Mouse (Mus musculus): ENCODE results near the gene Tshz2.
"Not testable (repeated sequence)": the region's sequence is repeated elsewhere in the genome, so short reads cannot be mapped to it uniquely, and the experiment has no call there.

Tshz2 gene

DNA sequence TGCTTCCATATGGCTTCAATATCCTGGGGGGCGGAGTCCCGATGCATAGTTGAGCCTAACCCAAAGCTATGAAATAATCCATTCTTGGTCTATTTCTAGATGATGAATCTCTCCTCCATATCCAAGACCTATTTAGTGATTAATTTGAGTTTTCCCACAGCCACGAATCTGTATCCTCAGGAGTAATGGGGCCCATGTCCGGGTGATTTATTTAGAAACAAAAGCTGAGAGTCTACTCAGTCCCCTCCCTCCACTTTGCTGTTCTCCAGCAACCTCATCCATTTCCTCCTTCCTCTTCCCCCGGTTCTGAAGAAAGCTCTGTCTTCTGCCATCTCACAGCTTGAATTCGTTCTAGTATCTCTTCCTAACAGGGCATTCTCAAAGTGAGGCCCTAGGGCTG, 125.3 kb downstream of the Tshz2 start:
- DNase-seq: no peak

DNA sequence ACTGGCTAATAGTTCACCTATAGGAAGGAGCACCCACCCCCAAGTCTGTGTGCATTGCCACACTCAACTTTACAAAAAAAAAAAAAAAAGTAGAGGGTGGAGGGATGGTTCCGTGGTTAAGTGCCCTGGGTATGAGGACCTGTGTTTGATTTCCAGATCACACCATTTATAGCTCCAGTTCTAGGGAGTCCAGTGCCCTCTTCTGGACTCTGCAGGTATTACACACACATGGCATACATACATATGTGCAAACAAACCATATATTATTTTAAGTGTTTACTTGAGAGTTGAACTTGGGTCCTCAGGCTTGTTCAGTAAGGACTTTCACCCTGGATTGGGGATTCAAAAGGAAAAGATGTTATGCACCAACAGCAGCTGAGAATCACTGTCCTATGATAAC, 127.3 kb downstream of the Tshz2 start:
- no peak for DNase-seq

DNA sequence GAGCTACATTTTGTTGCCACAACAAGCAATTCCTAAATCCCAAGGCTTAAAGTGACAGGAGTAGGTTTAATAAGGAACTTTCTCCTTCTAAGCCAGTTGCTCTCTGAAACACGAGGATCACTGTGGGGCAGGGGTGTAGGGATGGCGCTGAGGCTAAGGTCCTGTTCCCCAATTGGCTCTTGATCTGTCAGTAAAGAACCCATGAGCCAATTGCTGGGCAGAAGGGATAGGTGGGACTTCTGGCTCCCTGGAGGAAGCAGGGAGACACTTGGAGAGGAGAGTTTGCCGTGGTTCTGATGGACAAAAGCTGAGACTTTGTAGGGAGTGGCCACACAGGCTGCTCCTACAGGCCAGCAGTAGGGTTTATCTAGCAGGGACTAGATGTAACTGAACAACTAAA, 128.9 kb downstream of the Tshz2 start:
- no peak for DNase-seq

DNA sequence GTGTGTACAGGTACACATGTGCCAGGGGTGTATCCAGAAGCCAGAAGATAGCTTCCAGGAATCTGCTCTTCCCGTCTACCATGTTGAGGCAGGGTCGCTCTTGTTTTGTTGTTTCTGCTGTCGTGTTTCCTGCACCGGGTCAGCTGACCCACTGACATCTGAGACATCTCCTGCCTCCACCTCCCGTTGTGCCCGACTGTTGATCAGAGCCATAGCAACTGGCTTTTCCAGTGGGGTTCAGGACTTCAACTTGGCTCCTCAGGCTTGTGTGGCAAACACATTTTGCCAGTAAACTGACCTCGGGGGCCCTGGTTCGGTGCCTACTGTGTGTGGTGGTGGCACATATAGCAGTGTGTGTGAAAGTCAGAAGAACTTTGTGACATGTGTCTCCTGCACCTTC, 129.5 kb downstream of the Tshz2 start:
- no peak for DNase-seq

DNA sequence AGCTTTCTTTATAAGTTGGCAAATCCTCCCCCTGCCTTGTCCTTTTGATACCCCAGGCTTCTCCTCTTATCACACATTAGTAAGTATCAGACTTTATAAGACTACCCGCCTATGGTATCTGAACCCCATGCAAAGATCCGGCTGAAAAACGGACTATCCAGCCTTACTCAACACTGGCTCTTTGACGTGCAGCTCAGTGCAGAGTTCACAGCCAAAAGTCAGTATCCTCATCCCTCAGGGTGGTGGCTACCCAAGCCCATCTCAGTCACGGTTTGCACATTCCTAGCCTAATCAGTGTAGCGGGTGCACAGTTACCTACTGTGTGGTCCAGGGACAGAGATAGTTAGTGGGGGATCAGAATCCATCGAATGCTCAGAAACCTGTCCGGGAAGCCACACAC, 130.9 kb downstream of the Tshz2 start:
- no peak for DNase-seq

DNA sequence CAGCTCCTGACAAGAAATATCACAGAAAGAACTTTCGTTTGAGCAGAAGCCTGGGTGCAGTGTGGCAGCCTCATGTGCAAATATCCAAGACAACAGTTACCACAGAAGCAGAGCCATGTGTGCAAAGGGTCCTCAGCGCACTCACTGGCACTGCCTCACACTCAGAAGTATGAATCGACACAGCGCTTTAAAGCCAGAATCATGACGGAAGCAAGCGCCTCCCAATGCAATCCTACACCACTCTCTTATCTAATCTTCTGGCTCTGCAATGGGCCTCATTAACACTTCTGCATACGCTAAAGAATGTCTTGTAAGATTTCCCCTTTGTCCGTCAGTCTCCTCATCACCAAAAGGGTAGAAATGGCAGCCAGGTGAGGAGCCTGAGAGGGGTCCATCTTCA, 133.4 kb downstream of the Tshz2 start:
- DNase-seq: no peak

DNA sequence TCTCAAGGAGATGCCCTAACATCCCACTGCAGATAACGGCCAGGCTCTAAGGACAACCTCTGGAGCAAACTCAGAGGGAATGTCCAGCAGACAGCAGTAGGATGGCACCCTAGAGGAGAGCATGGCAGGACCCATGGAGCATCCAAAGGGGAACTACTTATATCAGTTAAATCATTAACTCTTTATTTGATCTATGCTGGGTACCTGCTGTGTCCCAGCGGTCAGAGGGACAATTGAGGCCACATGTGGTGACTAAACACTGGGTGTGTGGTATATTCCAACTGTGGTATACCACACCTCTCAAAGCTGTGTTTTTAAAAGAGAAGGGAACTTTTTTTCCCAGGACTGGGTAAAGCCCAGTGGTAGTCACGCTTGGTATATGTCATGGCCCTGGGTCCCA, 134.5 kb downstream of the Tshz2 start:
- no peak for DNase-seq

DNA sequence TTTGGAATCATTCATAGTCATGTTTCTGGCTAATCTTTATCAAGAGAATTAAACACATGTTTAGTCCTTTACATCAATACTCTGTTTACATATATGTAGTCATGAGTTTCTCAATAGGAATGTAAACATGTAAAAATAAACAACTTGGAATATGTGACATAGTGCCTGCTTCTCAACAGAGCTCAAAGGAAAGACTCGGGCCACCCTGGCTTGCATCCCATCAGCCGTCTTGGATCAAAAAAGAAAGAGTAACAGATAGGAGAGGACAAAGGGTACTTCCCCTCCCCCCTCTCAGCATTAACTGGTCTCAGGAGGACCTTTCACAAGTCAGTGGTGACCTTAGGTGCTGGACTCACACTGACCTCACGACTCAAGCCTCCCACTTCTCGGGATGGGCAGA, 142.3 kb downstream of the Tshz2 start:
- no peak for DNase-seq

DNA sequence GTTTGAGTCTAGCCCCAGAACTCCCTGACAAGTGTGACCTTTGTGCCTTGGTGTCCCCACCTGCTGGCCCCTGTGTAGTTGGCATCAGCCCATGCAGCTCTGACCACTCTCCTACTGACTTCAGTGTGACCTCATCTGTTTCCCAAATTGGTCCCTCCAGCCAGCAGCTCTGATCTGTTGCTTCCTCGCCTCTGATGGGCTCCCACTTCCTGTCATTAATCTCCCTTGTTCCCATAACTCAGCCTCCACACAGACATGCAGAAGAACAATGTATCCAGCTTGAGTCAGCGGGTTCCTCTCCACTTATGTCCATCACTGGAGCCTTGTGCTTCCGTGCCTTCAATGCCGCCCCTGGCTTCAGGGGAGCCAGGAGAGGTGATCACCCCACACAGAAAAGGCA, 144.4 kb downstream of the Tshz2 start:
- no peak for DNase-seq

DNA sequence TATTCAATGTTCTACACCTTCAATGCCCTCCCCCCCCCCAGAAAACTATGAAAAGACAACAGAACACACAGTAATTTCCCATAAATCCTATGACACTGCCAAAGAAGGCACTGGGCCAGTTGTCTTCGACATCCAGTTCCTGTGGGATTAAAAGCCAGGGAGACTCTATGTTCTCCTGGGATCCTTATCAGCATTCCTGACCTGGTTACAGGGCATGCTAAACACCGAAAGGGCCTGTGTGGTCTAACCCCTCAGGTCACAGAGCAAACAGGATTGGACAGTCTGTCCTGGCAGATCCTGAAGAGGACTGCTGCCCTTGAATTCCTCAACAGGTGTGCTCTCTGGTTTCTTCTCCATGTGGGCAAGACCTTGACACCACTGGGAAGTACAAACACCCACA, 145.0 kb downstream of the Tshz2 start:
- DNase-seq: no peak

DNA sequence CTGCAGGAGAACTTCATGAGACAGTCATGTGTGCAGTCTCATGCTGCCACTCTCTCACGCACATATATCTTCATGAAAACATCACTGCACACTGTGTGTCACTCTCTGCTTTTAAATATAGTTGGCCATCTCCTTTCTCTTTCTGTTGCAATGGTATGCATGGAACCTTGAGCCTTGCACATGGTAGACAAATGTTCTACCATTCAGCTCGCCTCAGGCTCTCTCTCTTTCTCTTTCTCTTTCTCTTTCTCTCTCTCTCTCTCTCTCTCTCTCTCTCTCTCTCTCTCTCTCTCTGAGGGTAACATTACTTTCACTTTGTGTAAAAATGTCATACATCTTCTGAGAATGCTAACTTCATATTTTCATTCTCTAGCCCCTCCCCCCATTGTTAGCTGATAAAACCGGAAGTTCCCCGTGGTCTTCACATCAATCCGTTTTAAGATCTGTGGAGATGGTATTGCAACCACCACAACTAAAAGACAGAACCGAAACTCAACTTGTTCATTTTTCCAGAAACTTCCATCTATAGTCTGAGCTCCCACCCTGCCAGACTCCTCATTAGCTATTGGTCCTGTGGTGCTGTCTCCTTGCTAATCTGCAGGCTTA, 146.0 kb downstream of the Tshz2 start:
- DNase-seq: no peak

DNA sequence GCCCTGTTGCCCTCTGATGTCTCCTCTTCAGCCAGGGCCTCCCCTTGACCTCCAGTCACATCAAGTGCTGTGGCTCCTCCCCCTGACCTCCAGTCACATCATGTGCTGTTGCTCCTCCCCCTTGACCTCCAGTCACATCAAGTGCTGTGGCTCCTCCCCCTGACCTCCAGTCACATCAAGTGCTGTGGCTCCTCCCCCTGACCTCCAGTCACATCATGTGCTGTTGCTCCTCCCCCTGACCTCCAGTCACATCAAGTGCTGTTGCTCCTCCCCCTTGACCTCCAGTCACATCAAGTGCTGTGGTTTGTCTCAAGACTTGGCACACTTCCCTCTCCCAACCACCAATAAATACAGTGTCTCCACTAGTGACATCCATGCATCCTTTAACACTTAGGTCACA, 148.9 kb downstream of the Tshz2 start:
- DNase-seq: not testable (repeated sequence)

DNA sequence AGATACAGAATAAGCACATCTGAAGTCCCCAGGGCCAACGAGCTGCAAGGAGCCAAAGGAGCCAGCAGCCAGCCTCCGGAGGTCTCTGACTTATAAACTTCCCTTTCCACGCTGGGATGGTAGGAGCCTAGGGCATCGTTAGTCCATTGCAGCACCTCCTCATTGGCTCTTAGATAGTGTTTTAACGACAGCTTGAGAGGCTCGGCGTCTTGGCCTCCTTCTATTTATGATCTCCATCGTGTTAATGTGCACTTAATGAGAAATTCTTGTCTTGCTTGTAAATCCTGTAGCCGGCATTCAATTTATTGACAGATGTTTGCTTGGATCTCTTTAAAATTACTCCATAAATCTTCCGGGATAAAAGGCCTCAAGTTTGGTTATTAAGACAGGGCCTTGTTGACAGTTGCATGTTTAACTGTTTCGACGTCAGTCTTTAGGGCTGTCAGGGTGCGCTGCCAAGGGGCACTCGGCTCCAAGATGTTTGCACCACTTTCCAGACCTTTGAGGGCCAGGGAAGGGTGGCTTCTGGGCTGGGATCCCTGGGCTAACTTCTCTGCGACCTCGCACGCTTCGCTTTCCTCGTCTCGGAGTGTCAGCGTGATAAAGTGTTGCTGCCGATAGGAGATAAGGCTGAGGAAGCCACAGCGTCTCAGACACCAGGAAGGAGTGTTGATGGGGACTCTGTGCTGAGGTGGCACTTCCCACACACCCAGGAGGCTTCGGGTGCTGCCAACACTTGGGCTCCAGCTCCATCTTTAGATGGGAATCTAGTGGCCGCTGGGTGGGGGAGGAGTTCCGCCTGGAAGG, 150.3 kb downstream of the Tshz2 start:
- no peak for DNase-seq

DNA sequence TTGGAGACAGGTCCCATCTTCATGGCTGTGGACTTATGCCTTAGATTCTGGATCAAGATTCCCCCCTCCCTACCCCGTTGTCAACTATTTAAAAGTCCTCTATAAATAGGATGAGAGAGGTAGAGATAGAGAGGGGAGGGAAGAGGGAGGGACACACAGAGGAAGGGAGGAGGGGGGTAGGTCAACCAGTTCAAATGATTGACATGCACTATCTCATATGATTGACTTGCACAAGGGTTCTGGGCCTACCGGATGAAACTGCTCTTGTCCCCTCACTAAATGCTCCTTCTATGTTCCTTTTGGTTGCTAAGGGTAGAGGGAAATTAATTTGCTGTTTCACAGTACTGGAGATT, 150.8 kb downstream of the Tshz2 start:
- no peak for DNase-seq

DNA sequence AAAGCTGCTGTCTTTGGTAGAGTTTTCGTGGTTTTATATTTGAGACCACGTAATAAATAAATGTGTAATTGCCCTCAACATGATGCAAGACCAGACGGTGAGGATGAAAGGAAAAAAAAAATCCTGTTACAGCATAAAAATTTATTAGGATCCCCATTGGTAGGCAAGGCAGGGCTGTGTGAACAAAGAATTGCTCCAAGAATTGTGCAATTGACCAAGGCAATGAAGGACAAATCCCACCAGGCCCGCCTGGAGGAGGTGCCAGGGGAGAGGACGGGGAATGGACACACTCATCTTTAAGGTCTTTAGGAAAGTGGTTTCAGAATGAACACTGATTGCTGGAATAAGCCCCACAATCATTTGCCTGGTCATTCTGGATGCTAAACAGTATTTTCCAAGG, 154.6 kb downstream of the Tshz2 start:
- DNase-seq: no peak

DNA sequence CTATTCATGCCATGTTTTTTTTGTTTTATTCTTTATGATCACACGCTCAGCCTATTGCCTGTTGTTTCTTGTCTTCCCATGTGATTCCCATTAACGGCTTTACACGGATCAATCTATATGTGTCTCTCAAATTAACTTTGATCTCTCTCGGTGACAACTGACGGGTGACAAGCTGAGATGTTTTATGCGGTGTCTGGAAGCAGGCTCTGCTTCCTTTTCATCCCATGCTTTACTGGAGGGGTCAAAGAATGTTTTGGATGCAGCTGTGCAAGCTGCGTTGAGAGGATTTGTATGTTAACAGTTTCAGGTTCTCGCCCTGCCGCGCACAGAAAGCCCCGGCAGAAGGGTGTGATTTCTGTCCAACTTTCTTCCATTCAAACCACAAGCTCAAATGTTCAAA, 155.1 kb downstream of the Tshz2 start:
- no peak for DNase-seq

DNA sequence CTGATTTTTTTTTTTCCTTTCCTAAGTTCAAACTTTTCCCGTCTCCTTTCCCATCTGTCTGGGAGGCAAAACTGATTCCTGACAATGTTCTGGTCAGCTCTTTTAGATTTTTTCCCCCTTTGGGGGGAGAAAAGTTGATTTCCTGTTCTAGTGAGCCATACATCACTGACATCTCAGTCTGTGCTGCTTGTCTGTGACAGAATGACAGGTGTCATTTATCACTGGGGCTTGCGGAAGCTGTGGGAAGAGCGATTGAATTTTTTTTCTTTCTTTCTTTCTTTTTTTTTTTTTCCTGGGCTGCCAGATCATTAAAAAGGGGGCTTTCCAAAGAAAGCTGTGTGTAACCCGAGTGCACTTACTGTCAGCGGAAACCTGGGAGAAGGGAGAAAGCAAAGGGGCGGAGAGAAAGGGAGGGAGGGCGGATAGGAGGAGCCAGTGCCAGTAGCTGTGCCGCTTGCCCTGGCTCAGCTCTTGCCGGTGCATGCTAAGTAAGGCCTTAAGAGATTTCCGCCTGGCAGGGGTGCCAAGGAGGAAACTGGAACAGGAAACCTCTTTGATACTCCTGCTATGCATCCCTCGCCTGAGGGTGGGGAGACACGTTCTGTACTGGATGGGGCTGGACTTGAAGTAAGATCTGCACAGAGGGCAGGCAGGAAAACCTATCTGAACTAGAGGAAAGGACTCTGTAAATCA, 157.8 kb downstream of the Tshz2 start:
- DNase-seq: peak; percentile 59 to 65

DNA sequence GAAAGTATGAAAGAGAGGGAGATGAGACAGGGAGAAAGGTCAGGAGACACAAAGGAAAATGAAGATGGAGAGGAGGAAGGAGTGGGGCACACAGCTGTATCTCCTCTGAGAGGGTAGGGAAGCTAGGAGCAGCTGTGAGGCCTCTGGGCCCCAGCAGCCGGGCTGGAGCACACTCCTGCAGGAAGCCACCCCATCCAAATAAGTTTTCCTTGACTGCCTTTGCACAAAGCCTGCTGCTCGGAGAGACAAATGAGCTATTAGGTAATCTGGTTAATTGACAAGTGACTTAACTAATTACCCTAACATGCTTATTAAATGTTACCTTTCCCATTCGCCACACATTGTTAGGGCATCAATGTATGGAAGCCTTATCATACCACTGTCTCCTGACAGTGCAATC, 159.9 kb downstream of the Tshz2 start:
- DNase-seq: no peak

DNA sequence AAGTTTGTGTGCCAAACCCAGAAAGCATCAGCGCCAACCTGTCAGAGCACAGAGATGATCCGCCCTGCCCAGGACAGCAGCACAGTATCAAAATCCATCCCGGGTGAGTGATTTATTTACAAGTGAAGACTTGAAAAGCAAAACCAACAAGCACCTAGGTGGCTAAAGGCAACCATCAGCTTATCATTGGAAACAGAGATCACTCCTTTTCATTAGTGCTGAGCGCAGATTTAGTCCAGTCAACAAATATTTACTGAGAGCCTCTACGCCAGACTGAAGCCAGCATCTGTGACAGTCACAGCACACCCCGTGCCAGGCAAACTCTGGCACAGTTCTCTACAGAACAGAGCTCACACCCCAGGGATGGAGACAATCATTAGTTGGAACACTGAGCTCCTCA, 169.4 kb downstream of the Tshz2 start:
- peak in 1 of 2 experiments; percentile 29 for DNase-seq

DNA sequence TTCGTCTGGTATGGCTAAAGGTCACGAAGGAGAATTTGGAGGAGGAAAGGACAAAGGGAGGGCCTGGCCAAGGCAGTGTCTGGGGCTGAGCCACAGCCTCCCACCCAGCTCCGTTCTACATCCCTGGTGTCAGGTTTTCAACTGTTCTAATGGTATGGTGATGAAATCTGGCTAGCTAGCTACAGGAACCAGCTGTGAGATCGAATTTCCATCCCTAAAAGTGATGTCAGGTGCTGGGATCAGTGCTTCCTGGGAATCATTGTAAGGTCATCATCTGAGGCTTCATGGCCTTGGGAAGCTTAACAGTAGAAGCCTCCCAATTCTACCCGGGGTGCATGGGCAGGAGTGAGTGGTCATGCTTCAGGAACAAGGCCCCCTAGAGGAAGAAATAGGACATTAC, 171.6 kb downstream of the Tshz2 start:
- no peak for DNase-seq

DNA sequence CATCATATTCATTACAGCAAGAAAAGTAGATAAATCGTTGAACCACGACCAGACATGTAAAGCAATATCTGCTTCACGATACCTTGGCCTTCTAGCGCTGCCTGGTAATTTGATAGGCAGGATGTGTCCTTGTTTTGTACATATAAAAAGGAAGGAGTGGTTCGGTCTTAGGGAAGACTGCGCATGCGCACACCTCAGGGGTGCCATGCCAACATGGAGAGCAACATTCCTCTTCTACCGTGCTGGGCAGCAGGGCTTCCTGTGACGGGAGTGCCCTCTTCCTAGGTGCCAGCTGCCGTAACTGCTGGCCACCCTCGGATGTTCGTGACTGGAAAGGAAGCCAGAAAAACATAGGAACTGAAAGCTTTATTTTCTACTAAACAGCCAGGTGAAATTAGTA, 172.7 kb downstream of the Tshz2 start:
- DNase-seq: peak in 1 of 2 experiments; percentile 22

DNA sequence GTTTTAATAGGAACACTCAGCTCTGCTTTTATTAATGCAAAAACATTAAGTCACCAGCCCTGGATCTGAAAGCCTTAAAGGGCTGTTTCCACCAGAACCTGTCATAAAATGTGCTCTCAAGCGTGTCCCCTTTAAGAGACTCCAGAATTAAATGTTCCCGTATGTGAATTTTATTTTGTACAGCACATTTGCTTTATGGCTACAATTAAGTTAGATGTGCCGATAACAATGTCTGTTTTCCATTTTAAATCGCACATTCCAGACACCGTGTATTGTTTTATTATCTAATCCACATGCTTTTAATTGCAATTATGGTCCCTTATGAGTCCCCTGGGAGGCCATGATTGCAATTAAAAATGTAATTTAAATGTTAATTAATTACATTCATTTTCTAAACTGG, 178.8 kb downstream of the Tshz2 start:
- no peak for DNase-seq

DNA sequence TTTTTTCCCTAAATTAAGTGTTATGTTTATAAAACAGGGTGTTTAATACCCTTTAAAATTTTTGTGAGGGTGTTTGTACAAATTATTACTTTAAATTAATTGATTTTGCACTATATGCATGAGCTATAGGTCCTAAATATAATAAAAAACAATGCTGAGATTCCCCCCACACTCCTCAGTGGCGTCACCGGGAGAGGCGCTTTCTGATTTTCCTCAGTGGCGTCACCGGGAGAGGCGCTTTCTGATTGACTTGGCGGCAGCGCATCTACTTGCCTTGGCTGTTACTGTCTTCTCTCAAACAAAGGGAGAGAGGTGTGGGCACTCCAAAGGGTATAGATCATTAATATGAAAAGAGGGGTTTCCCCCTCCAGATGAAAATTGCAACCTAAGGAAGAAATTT, 179.2 kb downstream of the Tshz2 start:
- no peak for DNase-seq

DNA sequence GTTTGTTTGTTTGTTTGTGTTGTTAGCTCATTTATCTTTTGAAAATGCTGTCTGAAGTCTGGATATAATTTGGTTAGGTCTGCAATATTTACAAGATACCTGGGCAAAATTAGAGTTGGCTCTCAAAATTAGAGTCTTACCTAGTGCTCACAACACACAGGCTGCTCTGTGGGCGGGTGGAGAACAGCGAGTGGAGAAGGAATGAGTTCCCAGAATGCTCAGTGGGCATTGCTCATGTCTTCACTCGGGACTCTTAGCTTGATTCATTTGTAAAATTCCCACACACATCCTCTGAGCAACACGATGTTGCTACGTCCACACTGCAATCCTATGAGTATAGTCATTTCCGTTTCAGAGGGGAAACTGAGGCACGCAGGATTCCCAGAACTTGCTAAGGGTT, 180.1 kb downstream of the Tshz2 start:
- DNase-seq: no peak

Measured in cerebellum, postnatal 10 days (tissue).